13 mouse cellular contexts compared by ENCODE assay signal in the genomic region with DNA sequence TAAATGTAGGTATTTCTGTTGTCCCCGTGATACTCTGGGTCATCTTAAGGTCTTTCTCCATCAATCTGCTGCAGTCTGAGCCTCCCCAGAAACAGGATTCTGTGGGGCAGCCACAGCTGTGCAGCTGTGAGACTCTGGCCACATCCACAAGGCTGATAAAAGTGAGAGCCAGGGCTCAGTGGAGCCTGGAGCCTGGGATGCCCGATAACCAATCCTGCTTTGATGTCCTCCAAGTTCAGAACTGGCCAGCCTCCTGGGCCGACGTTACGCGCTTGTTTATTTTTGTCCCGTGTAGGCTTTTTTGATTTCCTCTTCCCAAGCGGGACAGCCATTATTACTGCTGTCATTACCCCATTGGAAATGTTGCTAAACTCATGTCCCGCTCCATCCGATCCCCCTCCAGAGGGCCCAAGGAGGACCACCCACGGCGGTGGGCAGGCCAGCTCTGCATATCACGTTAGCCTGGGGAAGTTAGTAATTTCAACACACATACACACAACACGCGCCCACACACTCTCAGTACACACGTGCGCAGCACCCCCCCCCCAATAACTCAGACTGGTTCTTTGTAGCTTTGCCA.
A peak's percentile ranks its signal among the peaks of the same experiment; 100 is the strongest.
DNase-seq lines count a peak whose midpoint lies in the region; ATAC-seq and TF ChIP-seq lines count a peak whose summit lies in the region.
"Had no signal": no experiment of that assay in that cellular context is flagged by ENCODE, and none has a peak within 500 bp of the region (broad histone marks: within the 10 kb centered on the region; RNA-seq: fewer than 3 reads in every experiment).

No protein-coding gene starts in this region.

- H3K27me3 ChIP-seq in lung, embryonic 14.5 days (ENCODE audit: insufficient read depth, low read length): peaks cover 3% of the 10 kb centered on the region; the same call in 1 of the 2 replicates
- peaks cover 13% of the 10 kb centered on the region for H3K27me3 ChIP-seq in intestine, embryonic 16.5 days (replicated peaks; ENCODE audit: control insufficient read depth, insufficient read depth, low read length)
- no peaks in the 10 kb centered on the region for H3K27me3 ChIP-seq in stomach, postnatal 0 days (ENCODE audit: control insufficient read depth, insufficient read depth, low read length)

- intact Hi-C loops in heart, postnatal 10 days (cut with DNase I): loop anchor here (1.0 kb wide), 1 partner anchor 193 kb away; no protein-coding TSS in a partner anchor
- intact Hi-C loops in heart, postnatal 36 days (cut with DNase I): loop anchor here (1.0 kb wide), 1 partner anchor 193 kb away; no protein-coding TSS in a partner anchor

- peak overlapping the region; percentile 27; the same call in 1 of the 2 replicates for H3K4me2 ChIP-seq in lung, embryonic 14.5 days
- H3K4me2 ChIP-seq in intestine, embryonic 16.5 days (ENCODE audit: low read depth, low read length): no peak overlapping the region
- H3K4me2 ChIP-seq in stomach, postnatal 0 days (replicated peaks; ENCODE audit: low read depth): no peak overlapping the region

- no peak for TF ChIP-seq EP300 in stomach, postnatal 0 days (optimal IDR thresholded peaks at IDR 0.05)

- H3K4me3 ChIP-seq in lung, embryonic 14.5 days (ENCODE audit: low read depth, low read length): no peak overlapping the region
- no peak overlapping the region for H3K4me3 ChIP-seq in intestine, embryonic 16.5 days (ENCODE audit: low read length)
- H3K4me3 ChIP-seq in stomach, postnatal 0 days (ENCODE audit: low read depth, low read length): no peak overlapping the region

- DNase-seq in heart, postnatal 10 days: peak; percentile 12
- DNase-seq in heart, postnatal 36 days: no peak
- DNase-seq in lung, embryonic 14.5 days: peak; percentile 91
- no peak for DNase-seq in lung, adult 18-20 months
- DNase-seq in stomach, postnatal 0 days (ENCODE audit: low spot score): no peak
- no peak for DNase-seq in cerebellum, postnatal 36 days
- DNase-seq: adrenal gland, postnatal 10 days; cerebellum, adult 11-12 months; gastrocnemius, postnatal 10 days; right cerebral cortex, adult 18-20 months; thymus, postnatal 36 days had no signal

- ATAC-seq in lung, embryonic 14.5 days (ENCODE audit: insufficient read depth): peak; percentile 88
- peak; percentile 47; the same call in 1 of the 2 replicates for ATAC-seq in intestine, embryonic 16.5 days
- ATAC-seq in stomach, postnatal 0 days (ENCODE audit: low FRiP score, low TSS enrichment): no peak; the same call in 1 of the 2 replicates
- ATAC-seq: hindbrain, embryonic 16.5 days had no signal

- H3K27ac ChIP-seq in lung, embryonic 14.5 days (ENCODE audit: low read depth): peak overlapping the region; percentile 90
- peak overlapping the region; percentile 58 for H3K27ac ChIP-seq in intestine, embryonic 16.5 days (ENCODE audit: low read length)
- H3K27ac ChIP-seq in stomach, postnatal 0 days (replicated peaks): peak overlapping the region; percentile 35

- TF ChIP-seq CTCF in lung, embryonic 14.5 days (IDR thresholded peaks at IDR 0.05; ENCODE audit: low read depth): no peak
- no peak for TF ChIP-seq CTCF in stomach, postnatal 0 days (IDR thresholded peaks at IDR 0.05; ENCODE audit: low read depth)

- H3K36me3 ChIP-seq in lung, embryonic 14.5 days (ENCODE audit: insufficient read depth): no peaks in the 10 kb centered on the region
- H3K36me3 ChIP-seq in intestine, embryonic 16.5 days (ENCODE audit: control insufficient read depth, insufficient read depth, low read length): no peaks in the 10 kb centered on the region
- H3K36me3 ChIP-seq in stomach, postnatal 0 days (ENCODE audit: control insufficient read depth, insufficient read depth, low read length): no peaks in the 10 kb centered on the region

- no peak overlapping the region for H3K9ac ChIP-seq in lung, embryonic 14.5 days
- peak overlapping the region; percentile 15; the same call in 1 of the 2 replicates for H3K9ac ChIP-seq in intestine, embryonic 16.5 days (ENCODE audit: low read depth, low read length)
- no peak overlapping the region for H3K9ac ChIP-seq in stomach, postnatal 0 days (ENCODE audit: low read length)

- 18% methylated on average over 17 of the region's 17 CpGs for WGBS in lung, embryonic 14.5 days
- 40% methylated on average over 17 of the region's 17 CpGs for WGBS in intestine, embryonic 16.5 days
- 32% methylated on average over 17 of the region's 17 CpGs for WGBS in stomach, postnatal 0 days

- no peaks in the 10 kb centered on the region for H3K9me3 ChIP-seq in lung, embryonic 14.5 days (ENCODE audit: low read depth, low read length)
- H3K9me3 ChIP-seq in intestine, embryonic 16.5 days (ENCODE audit: control insufficient read depth, low read length): no peaks in the 10 kb centered on the region
- H3K9me3 ChIP-seq in stomach, postnatal 0 days (ENCODE audit: control insufficient read depth, low read length): no peaks in the 10 kb centered on the region

- H3K4me1 ChIP-seq in lung, embryonic 14.5 days (ENCODE audit: insufficient read depth): peaks cover 51% of the 10 kb centered on the region
- peaks cover 32% of the 10 kb centered on the region for H3K4me1 ChIP-seq in intestine, embryonic 16.5 days (ENCODE audit: control insufficient read depth, insufficient read depth, low read length)
- H3K4me1 ChIP-seq in stomach, postnatal 0 days (replicated peaks; ENCODE audit: control insufficient read depth, insufficient read depth): 0 out of 2 replicates have a peak, but pooled peaks cover 2% of the 10 kb centered on the region

Comparison
In these comparisons a context has a peak if more than half of its experiments do, and no peak if none do; other contexts are left out.
1. DNase-seq: peak in heart, postnatal 10 days (2 of 2) and lung, embryonic 14.5 days (single experiment); none in heart, postnatal 36 days (0 of 2), lung, adult 18-20 months (0 of 2), stomach, postnatal 0 days (single experiment) and cerebellum, postnatal 36 days (0 of 2).
2. H3K27ac ChIP-seq: peak in every context shown above with its lines; median percentile 90 in lung, embryonic 14.5 days; 58 in intestine, embryonic 16.5 days; 35 in stomach, postnatal 0 days.